Mouse (Mus musculus) brain, adult 2 months (tissue): ENCODE data around the gene Nisch.
A peak's percentile ranks its signal among the peaks of the same experiment; 100 is the strongest.

Source experiments
- DNase-seq: peaks from one replicate; pipeline ENCODE4 v3.0.0; 2011; ENCODE audit warnings: low read depth, low spot score

The Nisch gene

GRCm38 (mm10) chr14:31191936-31192335 lies 24.8 kb downstream of the Nisch start:
- peak; percentile 66 for DNase-seq

DNA sequence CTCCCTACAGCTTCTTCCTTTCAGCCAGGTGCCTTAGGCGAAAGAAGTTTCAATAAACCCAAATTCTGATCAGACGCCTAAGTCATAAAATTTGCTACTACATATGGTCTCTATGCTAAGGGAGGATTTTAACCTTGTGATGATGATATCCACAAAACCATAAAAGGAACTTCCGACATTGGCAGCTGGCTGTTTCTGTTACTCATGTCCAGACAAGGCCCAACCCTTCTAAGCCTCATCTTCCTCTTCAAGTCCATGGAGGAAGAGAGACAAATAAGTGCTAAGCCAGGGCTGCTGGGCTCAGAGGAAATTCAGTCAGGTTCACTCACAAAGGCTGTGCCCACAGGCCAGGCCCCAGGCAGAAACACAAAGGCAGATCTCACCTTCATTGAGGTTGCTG lies 27.4 kb downstream of the Nisch start:
- no peak for DNase-seq

DNA sequence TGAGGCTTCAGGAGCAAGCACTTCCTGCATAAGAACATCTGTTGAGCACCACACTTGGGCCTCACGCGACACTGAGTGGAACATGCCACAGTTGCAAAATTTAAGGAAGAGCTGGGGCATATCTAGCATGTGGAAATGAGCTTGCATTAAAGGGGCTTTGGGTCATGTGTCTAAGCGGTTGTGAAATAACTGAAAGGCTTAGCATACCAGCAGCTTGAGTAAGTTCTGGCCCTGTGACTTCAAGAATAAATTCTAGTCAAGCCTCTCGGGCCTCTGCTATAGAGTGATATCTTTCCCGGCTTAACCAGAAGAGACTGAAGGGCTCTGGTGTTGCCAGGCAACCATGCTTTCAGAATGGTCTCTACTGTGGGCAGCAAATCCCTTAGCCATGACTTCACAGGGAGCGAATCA lies 28.0 kb downstream of the Nisch start:
- DNase-seq, result peak; percentile 65

- peak; percentile 45 for DNase-seq
Observed at GRCm38 (mm10) chr14:31186656-31187055, 30.1 kb downstream of the Nisch start.

- DNase-seq, result no peak
Observed at GRCm38 (mm10) chr14:31184195-31184594, 32.6 kb downstream of the Nisch start.

- DNase-seq, result no peak
Observed at GRCm38 (mm10) chr14:31183541-31183940, 33.2 kb downstream of the Nisch start.

DNA sequence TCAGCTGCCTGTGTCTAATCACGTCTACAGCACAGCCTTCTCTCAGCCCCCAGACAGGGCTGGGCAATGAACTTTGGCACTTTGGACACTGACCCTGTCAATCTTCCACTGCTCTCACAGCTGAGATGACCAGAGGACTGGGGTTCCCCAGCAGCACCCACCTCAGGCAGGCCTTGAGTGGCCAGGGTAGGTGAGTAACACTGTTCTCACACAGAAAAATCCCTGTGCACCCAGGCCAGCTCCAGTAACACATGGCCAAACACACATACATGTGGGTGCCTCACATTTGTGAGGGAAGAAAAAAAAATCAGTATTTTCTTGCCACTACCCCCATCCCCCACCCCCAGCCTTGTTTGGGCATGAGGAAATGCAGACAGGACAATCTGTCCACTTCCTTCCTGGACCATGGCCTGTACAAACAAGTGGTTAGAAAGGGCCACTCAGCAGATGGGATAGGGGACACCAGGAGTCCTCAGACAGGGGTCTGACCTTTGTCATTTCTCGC lies 33.9 kb downstream of the Nisch start:
- no peak for DNase-seq

- no peak for DNase-seq
Observed at GRCm38 (mm10) chr14:31181512-31181911, 35.2 kb downstream of the Nisch start.

DNA sequence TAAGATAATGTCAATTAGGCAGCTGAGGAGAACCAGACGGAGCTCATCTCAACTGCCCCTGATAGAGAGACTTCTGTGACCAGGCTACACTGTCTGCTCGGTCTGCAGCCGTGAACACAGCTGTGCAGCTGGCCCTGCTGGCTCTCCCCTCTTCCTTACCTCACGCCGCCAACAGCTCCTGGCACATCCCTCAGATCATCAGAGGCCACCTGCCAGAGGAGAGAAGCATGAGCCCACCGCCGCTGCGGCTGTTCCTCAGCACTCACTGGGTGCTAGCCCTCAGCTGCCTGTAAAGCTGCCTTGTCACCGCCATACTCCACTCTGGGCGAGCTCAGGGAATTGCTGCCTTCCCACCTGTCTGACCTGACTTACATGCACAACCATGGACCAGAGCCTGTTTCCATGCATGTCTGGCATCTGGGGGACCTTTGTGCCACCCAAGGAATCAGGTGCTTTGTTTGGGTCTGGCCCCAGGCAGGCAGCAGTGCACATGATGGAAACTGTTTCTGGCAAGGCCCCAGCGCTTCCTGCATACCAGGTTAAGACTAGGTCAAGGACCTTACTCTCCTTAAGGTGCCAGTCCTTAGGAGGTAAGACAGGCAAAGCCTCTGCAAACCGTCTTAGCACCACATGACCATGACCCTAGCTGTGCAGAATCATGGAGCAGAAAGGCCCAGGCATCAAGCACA lies 36.9 kb downstream of the Nisch start:
- DNase-seq, result no peak

DNA sequence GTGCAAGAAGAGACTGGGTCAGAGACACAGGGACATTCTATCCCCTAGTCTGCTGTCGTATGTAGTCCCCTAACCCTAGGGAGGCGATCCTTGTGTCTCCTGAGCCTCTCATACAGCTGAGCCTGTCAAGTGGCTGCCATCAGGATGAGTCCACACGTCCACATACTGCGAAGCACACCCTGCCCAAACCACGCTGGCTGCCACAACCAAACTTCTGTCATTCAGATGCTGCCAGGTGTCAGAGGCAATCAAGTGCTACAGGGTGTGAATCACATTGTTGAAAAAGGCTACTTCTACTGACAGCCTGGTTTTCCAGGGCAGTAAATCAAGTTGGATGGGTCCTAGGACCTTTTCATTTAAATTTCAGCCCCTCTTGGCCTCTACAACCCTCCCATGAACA lies 39.0 kb downstream of the Nisch start:
- DNase-seq, result no peak

DNA sequence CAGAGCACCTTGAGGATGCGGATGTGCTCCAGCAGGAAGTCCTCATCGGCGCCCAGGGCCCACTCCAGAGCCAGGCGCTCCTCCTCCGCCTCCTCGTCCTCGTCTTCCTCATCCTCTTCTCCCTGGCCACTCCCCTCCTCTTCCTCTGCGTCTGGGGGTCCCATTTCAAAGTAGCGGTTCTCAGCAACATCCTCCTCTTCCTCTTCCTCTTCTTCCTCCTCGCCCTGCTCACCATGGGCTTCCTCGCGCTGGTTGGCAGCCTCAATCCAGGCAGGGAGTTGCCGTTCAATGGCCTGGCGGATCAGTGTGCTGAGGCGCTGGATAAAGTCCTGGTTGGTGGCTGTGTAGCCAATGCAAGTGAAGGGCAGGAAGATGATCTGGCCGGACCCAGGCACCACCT lies 39.5 kb downstream of the Nisch start:
- DNase-seq, result no peak

GRCm38 (mm10) chr14:31173537-31173936 lies 43.2 kb downstream of the Nisch start:
- DNase-seq, result no peak

GRCm38 (mm10) chr14:31172781-31173455 lies 43.8 kb downstream of the Nisch start:
- peak; percentile 79 for DNase-seq

DNA sequence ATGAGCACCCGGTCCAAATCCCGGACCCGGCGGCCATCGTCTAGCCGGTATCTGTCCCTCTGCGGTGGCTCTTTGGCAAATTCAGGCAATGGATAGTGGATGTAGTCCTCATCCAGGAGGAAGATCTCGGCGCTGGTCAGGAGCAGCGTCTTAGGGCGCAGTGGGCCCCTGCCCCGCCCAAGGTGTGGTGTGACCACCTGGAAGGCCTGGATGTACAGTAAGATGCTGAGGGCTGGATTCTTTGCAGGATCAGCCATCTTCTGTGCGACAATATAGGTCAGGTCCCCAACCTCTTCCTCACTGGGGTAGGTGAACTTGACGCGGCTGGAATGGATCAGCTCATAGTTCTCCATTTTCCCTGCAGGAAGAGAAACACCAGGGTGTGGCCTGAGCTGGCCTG lies 44.9 kb downstream of the Nisch start:
- DNase-seq, result no peak

GRCm38 (mm10) chr14:31171386-31171785 lies 45.4 kb downstream of the Nisch start:
- peak; percentile 50 for DNase-seq

GRCm38 (mm10) chr14:31170963-31171362 lies 45.8 kb downstream of the Nisch start:
- DNase-seq, result no peak

DNA sequence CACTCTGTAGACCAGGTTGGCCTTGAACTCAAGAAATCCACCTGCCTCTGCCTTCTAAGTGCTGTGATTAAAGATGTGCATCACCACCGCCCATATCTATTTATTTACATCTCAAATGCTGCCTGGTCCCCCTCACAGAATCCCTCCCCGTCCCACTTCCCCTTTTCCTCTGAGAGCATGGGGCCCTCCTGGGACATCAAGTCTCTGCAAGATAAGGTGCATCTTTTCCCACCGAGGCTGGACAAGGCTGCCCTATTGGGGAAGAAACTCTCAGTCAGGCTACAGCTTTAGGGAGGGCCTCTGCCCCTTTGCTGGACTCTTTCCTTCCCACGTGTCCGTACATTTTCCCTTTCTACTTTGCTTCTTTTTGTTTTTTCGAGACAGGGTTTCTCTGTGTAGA lies 47.2 kb downstream of the Nisch start:
- DNase-seq, result no peak

DNA sequence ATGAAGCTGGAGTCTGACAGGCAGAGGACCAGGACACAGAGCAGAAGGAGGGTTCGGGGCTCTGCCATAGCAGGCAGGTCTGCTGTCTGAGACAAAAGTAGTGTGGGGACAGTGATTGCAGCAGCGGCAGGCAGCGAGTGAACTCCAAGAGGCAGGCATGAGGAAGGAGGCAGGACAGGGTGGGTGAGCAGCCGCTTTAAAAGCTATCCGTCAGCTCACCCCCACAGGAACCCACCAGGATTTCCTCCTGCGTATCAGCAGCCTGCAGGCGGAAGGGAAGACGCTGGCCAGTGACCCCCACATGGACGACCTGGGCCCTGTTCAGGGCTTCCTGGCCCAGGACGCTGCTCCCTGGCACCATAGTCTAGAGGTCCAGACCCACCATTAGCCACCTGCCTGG lies 48.3 kb downstream of the Nisch start, which contains the start of gene Stab1:
Stab1 (minus strand) TSS at position 217 of the 400 bp plus-strand sequence.
- no peak for DNase-seq

DNA sequence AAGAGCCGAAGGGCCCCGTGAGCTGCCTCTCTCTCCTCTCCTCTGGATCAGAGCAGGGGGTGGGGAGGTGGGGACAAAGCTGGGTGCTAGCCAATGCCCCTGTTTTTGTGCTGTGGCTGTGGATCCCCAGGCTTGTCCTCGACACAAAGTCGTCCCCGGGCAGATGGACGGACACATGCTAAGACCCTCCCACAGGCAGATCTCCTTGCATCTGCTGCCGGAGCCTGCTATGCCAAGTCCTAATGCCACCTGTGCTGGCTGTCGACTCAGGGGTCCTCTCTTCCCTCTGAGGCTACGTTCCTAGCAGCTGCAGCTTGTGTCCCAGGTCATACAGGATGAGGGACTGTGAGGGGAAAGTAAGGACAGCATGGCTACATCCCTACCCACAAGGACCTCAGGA lies 49.9 kb downstream of the Nisch start:
- DNase-seq, result no peak

GRCm38 (mm10) chr14:31165991-31166630 lies 50.6 kb downstream of the Nisch start:
- peak; percentile 50 for DNase-seq

DNA sequence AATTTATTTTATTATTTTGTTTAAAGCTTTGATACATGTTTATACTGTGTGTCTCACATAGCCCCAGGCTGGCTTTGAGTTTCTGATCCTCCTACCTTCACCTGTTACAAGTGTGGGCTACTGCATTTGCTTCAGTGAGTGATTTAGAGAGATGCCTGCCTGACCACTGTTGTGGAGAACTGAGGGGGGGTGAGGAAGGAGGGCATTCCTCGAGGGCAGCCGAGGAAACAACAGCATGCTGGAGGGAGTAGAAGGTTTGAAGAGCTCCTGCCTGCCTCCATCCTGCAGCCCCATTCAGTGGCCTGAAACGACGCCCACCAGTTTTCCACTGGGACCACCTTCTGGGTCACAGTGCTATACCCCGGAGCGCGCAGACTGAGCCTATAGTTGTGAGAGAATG lies 51.3 kb downstream of the Nisch start:
- DNase-seq, result no peak

DNA sequence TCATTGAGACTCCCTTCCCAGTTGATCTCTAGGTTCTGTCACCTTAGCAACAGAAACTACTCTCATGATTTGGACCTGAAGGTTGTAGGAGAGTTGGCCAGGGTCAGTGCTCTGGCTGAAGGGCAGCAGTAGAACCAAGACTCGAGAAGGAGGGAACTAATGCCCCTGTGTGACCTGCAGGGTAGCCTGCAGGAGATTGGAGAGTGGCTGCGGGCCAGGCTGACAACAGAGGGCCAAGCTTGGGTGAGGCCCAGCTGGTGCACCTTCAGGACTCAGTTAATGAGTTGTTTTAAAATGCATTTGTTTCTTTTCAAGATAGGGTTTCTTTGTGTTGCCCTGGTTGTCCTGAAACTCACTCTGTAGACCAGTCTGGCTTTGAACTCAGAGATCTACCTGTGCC lies 51.7 kb downstream of the Nisch start:
- peak; percentile 48 for DNase-seq

DNA sequence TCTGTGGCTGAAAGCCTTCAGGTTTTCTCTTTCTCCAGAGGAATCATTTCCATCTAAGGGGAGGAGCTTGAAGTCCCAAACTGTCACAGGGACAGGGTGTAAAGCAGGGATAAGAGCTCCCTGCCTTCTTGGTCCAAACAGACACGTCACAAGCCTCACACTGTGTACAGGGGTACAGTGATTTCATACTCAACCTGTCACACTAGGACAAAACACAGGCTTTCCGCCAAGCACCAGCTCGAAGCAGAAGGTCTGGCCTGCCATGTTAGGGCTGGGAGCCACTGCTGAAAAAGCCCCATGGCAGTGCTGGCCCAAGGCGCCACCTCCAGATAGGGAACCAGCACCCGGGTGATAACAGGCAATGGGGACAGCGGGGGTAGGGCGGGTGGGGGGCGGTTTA lies 52.7 kb downstream of the Nisch start:
- peak; percentile 88 for DNase-seq
